Mouse (Mus musculus) lung, adult 2 months (tissue): ENCODE measurements around the gene Olfr1201. TPM values are rescaled to one million over a fixed set of nuclear protein-coding genes. Genes with fewer than 3 reads are reported as not detected.

Experiments used
- DNase-seq: peaks from one replicate; pipeline ENCODE4 v3.0.0; 2022
- H3K4me1 ChIP-seq: fragments of 200-500 bp; 2 replicates; pipeline ENCODE4 v1.6.1; 2011; ENCODE audit warnings: low read length; ENCODE audit not compliant: control insufficient read depth, insufficient read depth
- H3K4me3 ChIP-seq: fragments of 200-500 bp; replicated peaks from 2 replicates; pipeline ENCODE3; 2011; ENCODE audit warnings: low read depth, mild to moderate bottlenecking, control low read depth, low read length; ENCODE audit errors: extremely low read depth
- CTCF ChIP-seq: fragments of 200-500 bp; IDR thresholded peaks from 2 replicates; pipeline ENCODE4 v1.5.1; 2011; ENCODE audit warnings: mild to moderate bottlenecking, low read length, control low read depth; ENCODE audit not compliant: insufficient read depth
- POLR2A ChIP-seq: fragments of 200-500 bp; IDR thresholded peaks from 2 replicates; pipeline ENCODE4 v1.6.1; 2011; ENCODE audit warnings: low read depth, mild to moderate bottlenecking, control low read depth, low read length, borderline replicate concordance; ENCODE audit errors: extremely low read depth
- WGBS: fragments of 180-500 bp; shearing (Covaris S2); methylation state at CpG from one replicate; pipeline ENCODE4 v1.1.7; 2018; 5-methylcytosine and 5-hydroxymethylcytosine counted together
- polyA plus RNA-seq: library from polyadenylated mRNA; depleted of rRNA; stranded (reverse); fragments of >200 nt; gene quantifications from 2 replicates; pipeline ENCODE4 v1.2.3, GENCODE M21; 2012; rRNA removed

The Olfr1201 gene
- polyA plus RNA-seq, result not detected in 2 replicates

GRCm38 (mm10) chr2:88792736-88793135 lies at the start of gene Olfr1201:
Gene Olfr1201 (plus strand): TSS chr2:88793036.
- WGBS, result 63% methylated on average over 6 of the region's 6 CpGs
- no peak for DNase-seq
- H3K4me3 ChIP-seq, result no peak within 1 kb of the TSS
- TF ChIP-seq CTCF (no peak), POLR2A (no peak)
- H3K4me1 ChIP-seq, result no peaks in the 10 kb centered on the region

GRCm38 (mm10) chr2:88743379-88743778 lies 49.5 kb upstream of the Olfr1201 start:
- Histone ChIP-seq H3K4me3 (no peak overlapping the region), H3K4me1 (no peaks in the 10 kb centered on the region)
- no peak for TF ChIP-seq CTCF
- no peak for TF ChIP-seq POLR2A
- DNase-seq, result no peak
- 66% methylated on average over 3 of the region's 3 CpGs for WGBS

- Histone ChIP-seq H3K4me1 (no peaks in the 10 kb centered on the region), H3K4me3 (no peak within 1 kb of the TSS)
- no peak for TF ChIP-seq POLR2A
- TF ChIP-seq CTCF, result no peak
- no peak for DNase-seq
- WGBS, result 80% methylated on average over 2 of the region's 2 CpGs
Observed at GRCm38 (mm10) chr2:88751270-88751669, 41.6 kb upstream of the Olfr1201 start, which contains the start of gene Olfr1198. Gene Olfr1198 (minus strand): TSS chr2:88751370.

- no peaks in the 10 kb centered on the region for H3K4me1 ChIP-seq
- WGBS, result 77% methylated on average over 2 of the region's 2 CpGs
- no peak within 1 kb of the TSS for H3K4me3 ChIP-seq
- TF ChIP-seq CTCF (no peak), POLR2A (no peak)
- no peak for DNase-seq
Observed at GRCm38 (mm10) chr2:88760369-88760768, 32.5 kb upstream of the Olfr1201 start, which contains the start of gene Olfr1199. Gene Olfr1199 (minus strand): TSS chr2:88760469.

- TF ChIP-seq CTCF (no peak), POLR2A (no peak)
- no peak for DNase-seq
- Histone ChIP-seq H3K4me3 (no peak within 1 kb of the TSS), H3K4me1 (no peaks in the 10 kb centered on the region)
- 68% methylated on average over 2 of the region's 2 CpGs for WGBS
Observed at GRCm38 (mm10) chr2:88770388-88770787, 22.4 kb upstream of the Olfr1201 start, which contains the start of gene Olfr1200. Gene Olfr1200 (minus strand): TSS chr2:88770488.

- DNase-seq, result no peak
- H3K4me1 ChIP-seq, result no peaks in the 10 kb centered on the region
- TF ChIP-seq CTCF (no peak), POLR2A (no peak)
- no peak within 1 kb of the TSS for H3K4me3 ChIP-seq
- 57% methylated on average over 1 of the region's 1 CpGs for WGBS
Observed at GRCm38 (mm10) chr2:88814196-88814595, 21.4 kb downstream of the Olfr1201 start, which contains the start of gene Olfr1202. Gene Olfr1202 (plus strand): TSS chr2:88814496.

- H3K4me3 ChIP-seq, result no peak within 1 kb of the TSS
- no peaks in the 10 kb centered on the region for H3K4me1 ChIP-seq
- WGBS, result 80% methylated on average over 2 of the region's 2 CpGs
- DNase-seq, result no peak
- TF ChIP-seq POLR2A (no peak), CTCF (no peak)
Observed at GRCm38 (mm10) chr2:88829437-88829836, 36.6 kb downstream of the Olfr1201 start, which contains the start of gene Olfr1205. Gene Olfr1205 (plus strand): TSS chr2:88829737.

- no peak overlapping the region for H3K4me3 ChIP-seq
- no peaks in the 10 kb centered on the region for H3K4me1 ChIP-seq
- no peak for TF ChIP-seq POLR2A
- DNase-seq, result no peak
- 49% methylated on average over 2 of the region's 2 CpGs for WGBS
Observed at GRCm38 (mm10) chr2:88838477-88838876, 45.6 kb downstream of the Olfr1201 start.

Other genes starting within 250 kb of the Olfr1201 start
- gene Olfr1188, start 236.1 kb upstream of the Olfr1201 start, polyA plus RNA-seq, result not detected in 2 replicates
- not detected in 2 replicates for gene Olfr1189, start 206.6 kb upstream of the Olfr1201 start, polyA plus RNA-seq
- not detected in 2 replicates for gene Olfr1191-ps1, start 152.5 kb upstream of the Olfr1201 start, polyA plus RNA-seq
- not detected in 2 replicates for gene Olfr1192-ps1, start 144.5 kb upstream of the Olfr1201 start, polyA plus RNA-seq
- not detected in 2 replicates for gene Olfr1193, start 117.4 kb upstream of the Olfr1201 start, polyA plus RNA-seq
- not detected in 2 replicates for gene Olfr1195, start 103.8 kb upstream of the Olfr1201 start, polyA plus RNA-seq
- gene Olfr1196, start 88.4 kb upstream of the Olfr1201 start, polyA plus RNA-seq, result not detected in 2 replicates
- gene Olfr1197, start 60.7 kb upstream of the Olfr1201 start, polyA plus RNA-seq, result not detected in 2 replicates
- not detected in 2 replicates for gene Olfr1198, start 41.7 kb upstream of the Olfr1201 start, polyA plus RNA-seq
- gene Olfr1199, start 32.6 kb upstream of the Olfr1201 start, polyA plus RNA-seq, result not detected in 2 replicates
- gene Olfr1200, start 22.5 kb upstream of the Olfr1201 start, polyA plus RNA-seq, result not detected in 2 replicates
- gene Olfr1202, start 21.5 kb downstream of the Olfr1201 start, polyA plus RNA-seq, result not detected in 2 replicates
- gene Olfr1205, start 36.7 kb downstream of the Olfr1201 start, polyA plus RNA-seq, result not detected in 2 replicates
- not detected in 2 replicates for gene Olfr1204, start 56.3 kb downstream of the Olfr1201 start, polyA plus RNA-seq
- not detected in 2 replicates for gene Olfr1206, start 70.2 kb downstream of the Olfr1201 start, polyA plus RNA-seq
- not detected in 2 replicates for gene Olfr1208, start 109.3 kb downstream of the Olfr1201 start, polyA plus RNA-seq
- not detected in 2 replicates for gene Olfr1209, start 122.1 kb downstream of the Olfr1201 start, polyA plus RNA-seq
- gene Olfr1211, start 145.1 kb downstream of the Olfr1201 start, polyA plus RNA-seq, result not detected in 2 replicates
- not detected in 2 replicates for gene Olfr1212, start 160.9 kb downstream of the Olfr1201 start, polyA plus RNA-seq
- not detected in 2 replicates for gene Gm13762, start 187.2 kb downstream of the Olfr1201 start, polyA plus RNA-seq
- not detected in 2 replicates for gene Olfr1214, start 199.6 kb downstream of the Olfr1201 start, polyA plus RNA-seq
- gene Olfr1215, start 213.9 kb downstream of the Olfr1201 start, polyA plus RNA-seq, result not detected in 2 replicates
- gene Olfr1216, start 225.3 kb downstream of the Olfr1201 start, polyA plus RNA-seq, result not detected in 2 replicates
- gene Olfr1217, start 239.0 kb downstream of the Olfr1201 start, polyA plus RNA-seq, result not detected in 2 replicates